Mouse (Mus musculus): ENCODE results near the gene Ctnna2. TPM values are rescaled to one million over a fixed set of nuclear protein-coding genes. Genes with fewer than 3 reads are reported as not detected.

The Ctnna2 gene
- total RNA-seq, 1 experiment: 0.22 TPM

DNA sequence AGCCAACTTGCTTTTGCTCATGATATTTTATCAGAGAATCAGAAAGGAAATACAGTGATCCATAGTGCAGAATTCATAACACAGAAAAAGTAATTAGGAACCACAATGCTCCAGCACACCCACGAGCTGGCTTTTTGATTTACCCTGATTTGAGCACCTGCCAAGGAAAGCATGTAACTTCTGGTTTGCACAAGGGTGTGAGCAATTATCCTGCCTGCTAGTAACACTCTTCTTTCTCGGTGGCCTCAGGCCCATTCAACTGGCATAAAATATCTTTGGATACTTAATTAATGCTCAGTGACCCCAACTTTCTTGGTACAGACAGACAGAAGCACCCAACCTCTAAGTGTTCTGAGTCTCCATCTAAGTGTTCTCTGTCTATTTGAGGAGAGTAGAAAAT, 794.6 kb downstream of the Ctnna2 start:
- no peak overlapping the region for H3K27ac ChIP-seq (ENCODE audit: insufficient read depth, low read depth, low read length, poor library complexity, severe bottlenecking)
- TF ChIP-seq HCFC1 (IDR thresholded peaks at IDR 0.05; ENCODE audit: borderline replicate concordance, insufficient read depth, low read length): no peak
- TF ChIP-seq ZNF384 (IDR thresholded peaks at IDR 0.05; ENCODE audit: low read depth, low read length): no peak
- TF ChIP-seq CHD2 (IDR thresholded peaks at IDR 0.05; ENCODE audit: low read depth, low read length): no peak
- no peak for TF ChIP-seq ZC3H11A (IDR thresholded peaks at IDR 0.05; ENCODE audit: borderline replicate concordance, low read depth, low read length)
- no peak for TF ChIP-seq MAFK (IDR thresholded peaks at IDR 0.05; ENCODE audit: insufficient read depth, low read depth, low read length)
- no peaks in the 10 kb centered on the region for H3K9me3 ChIP-seq (ENCODE audit: control insufficient read depth, insufficient read depth, low read depth, low read length)
- no peaks in the 10 kb centered on the region for H3K4me1 ChIP-seq (ENCODE audit: control insufficient read depth in 2 of 2, insufficient read depth in 2 of 2, low read length in 2 of 2, poor library complexity in 1 of 2)
- H3K4me3 ChIP-seq (ENCODE audit: insufficient read depth in 1 of 2, low read depth in 1 of 2, low read length in 2 of 2, poor library complexity in 1 of 2, severe bottlenecking in 1 of 2): no peak overlapping the region
- H3K36me3 ChIP-seq (ENCODE audit: control insufficient read depth, insufficient read depth, low read length, poor library complexity, severe bottlenecking): no peaks in the 10 kb centered on the region
- no peak overlapping the region for H3K9ac ChIP-seq (ENCODE audit: insufficient read depth, low read depth, low read length, poor library complexity, severe bottlenecking)
- no peak for DNase-seq (ENCODE audit: low read depth, low spot score)
- in situ Hi-C loops (cut with MboI; ENCODE audit: low sequenced_read_pairs in 2 of 2, unreplicated experiment in 2 of 2): no loop called here

DNA sequence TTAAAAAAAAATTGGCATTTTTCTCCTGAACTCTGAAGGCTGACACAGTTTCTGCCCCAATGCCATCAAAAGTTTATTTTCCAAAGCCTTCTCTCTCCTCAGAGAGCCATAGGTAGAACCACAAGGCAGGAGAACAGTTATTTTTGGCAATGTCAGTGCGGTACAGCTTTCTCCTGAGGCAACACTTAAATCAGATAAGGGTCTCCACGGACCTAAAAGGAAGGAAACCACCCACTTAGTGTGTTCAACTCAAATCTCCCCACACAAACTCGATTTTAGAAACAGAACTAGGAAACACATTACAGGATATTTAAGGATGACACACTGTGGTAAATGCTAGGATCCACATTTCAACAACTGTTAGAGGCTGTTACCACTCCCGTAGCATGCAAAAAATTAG, 803.7 kb downstream of the Ctnna2 start:
- no peak overlapping the region for H3K9ac ChIP-seq (ENCODE audit: insufficient read depth, low read depth, low read length, poor library complexity, severe bottlenecking)
- no peaks in the 10 kb centered on the region for H3K36me3 ChIP-seq (ENCODE audit: control insufficient read depth, insufficient read depth, low read length, poor library complexity, severe bottlenecking)
- DNase-seq (ENCODE audit: low read depth, low spot score): no peak
- H3K9me3 ChIP-seq (ENCODE audit: control insufficient read depth, insufficient read depth, low read depth, low read length): no peaks in the 10 kb centered on the region
- no peaks in the 10 kb centered on the region for H3K4me1 ChIP-seq (ENCODE audit: control insufficient read depth in 2 of 2, insufficient read depth in 2 of 2, low read length in 2 of 2, poor library complexity in 1 of 2)
- no peak overlapping the region for H3K27ac ChIP-seq (ENCODE audit: insufficient read depth, low read depth, low read length, poor library complexity, severe bottlenecking)
- no peak overlapping the region for H3K4me3 ChIP-seq (ENCODE audit: insufficient read depth in 1 of 2, low read depth in 1 of 2, low read length in 2 of 2, poor library complexity in 1 of 2, severe bottlenecking in 1 of 2)
- in situ Hi-C loops (cut with MboI; ENCODE audit: low sequenced_read_pairs in 2 of 2, unreplicated experiment in 2 of 2): no loop called here
- TF ChIP-seq CHD2 (IDR thresholded peaks at IDR 0.05; ENCODE audit: low read depth, low read length) (no peak), ZNF384 (IDR thresholded peaks at IDR 0.05; ENCODE audit: low read depth, low read length) (no peak), ZC3H11A (IDR thresholded peaks at IDR 0.05; ENCODE audit: borderline replicate concordance, low read depth, low read length) (no peak), HCFC1 (IDR thresholded peaks at IDR 0.05; ENCODE audit: borderline replicate concordance, insufficient read depth, low read length) (no peak), MAFK (IDR thresholded peaks at IDR 0.05; ENCODE audit: insufficient read depth, low read depth, low read length) (no peak)

DNA sequence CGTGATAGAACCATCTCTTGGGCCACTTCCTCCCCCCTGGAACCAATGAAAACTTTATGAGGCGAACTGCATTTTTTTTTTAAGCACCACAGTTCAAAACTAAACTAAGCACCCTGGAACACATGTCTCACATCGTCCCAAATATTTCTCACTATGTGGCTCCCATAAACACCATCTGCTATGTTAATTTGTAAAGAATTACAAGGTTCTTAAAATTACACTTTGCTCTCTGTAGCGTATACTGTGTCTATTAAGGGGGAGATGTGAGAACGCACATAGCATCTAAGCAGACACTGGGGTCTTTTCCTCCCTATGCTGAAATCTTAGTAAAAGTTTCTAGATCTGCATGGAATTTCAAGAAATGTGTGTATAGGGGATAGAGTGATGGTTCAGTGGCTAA, 822.5 kb downstream of the Ctnna2 start:
- H3K9me3 ChIP-seq (ENCODE audit: control insufficient read depth, insufficient read depth, low read depth, low read length): no peaks in the 10 kb centered on the region
- H3K4me1 ChIP-seq (ENCODE audit: control insufficient read depth in 2 of 2, insufficient read depth in 2 of 2, low read length in 2 of 2, poor library complexity in 1 of 2): no peaks in the 10 kb centered on the region
- no peak for TF ChIP-seq HCFC1 (IDR thresholded peaks at IDR 0.05; ENCODE audit: borderline replicate concordance, insufficient read depth, low read length)
- TF ChIP-seq ZNF384 (IDR thresholded peaks at IDR 0.05; ENCODE audit: low read depth, low read length): no peak
- no peak for TF ChIP-seq MAFK (IDR thresholded peaks at IDR 0.05; ENCODE audit: insufficient read depth, low read depth, low read length)
- no peak for TF ChIP-seq ZC3H11A (IDR thresholded peaks at IDR 0.05; ENCODE audit: borderline replicate concordance, low read depth, low read length)
- no peak for TF ChIP-seq CHD2 (IDR thresholded peaks at IDR 0.05; ENCODE audit: low read depth, low read length)
- no peak for DNase-seq (ENCODE audit: low read depth, low spot score)
- H3K27ac ChIP-seq (ENCODE audit: insufficient read depth, low read depth, low read length, poor library complexity, severe bottlenecking): no peak overlapping the region
- in situ Hi-C loops (cut with MboI; ENCODE audit: low sequenced_read_pairs in 2 of 2, unreplicated experiment in 2 of 2): no loop called here
- H3K4me3 ChIP-seq (ENCODE audit: insufficient read depth in 1 of 2, low read depth in 1 of 2, low read length in 2 of 2, poor library complexity in 1 of 2, severe bottlenecking in 1 of 2): no peak overlapping the region
- no peaks in the 10 kb centered on the region for H3K36me3 ChIP-seq (ENCODE audit: control insufficient read depth, insufficient read depth, low read length, poor library complexity, severe bottlenecking)
- no peak overlapping the region for H3K9ac ChIP-seq (ENCODE audit: insufficient read depth, low read depth, low read length, poor library complexity, severe bottlenecking)

DNA sequence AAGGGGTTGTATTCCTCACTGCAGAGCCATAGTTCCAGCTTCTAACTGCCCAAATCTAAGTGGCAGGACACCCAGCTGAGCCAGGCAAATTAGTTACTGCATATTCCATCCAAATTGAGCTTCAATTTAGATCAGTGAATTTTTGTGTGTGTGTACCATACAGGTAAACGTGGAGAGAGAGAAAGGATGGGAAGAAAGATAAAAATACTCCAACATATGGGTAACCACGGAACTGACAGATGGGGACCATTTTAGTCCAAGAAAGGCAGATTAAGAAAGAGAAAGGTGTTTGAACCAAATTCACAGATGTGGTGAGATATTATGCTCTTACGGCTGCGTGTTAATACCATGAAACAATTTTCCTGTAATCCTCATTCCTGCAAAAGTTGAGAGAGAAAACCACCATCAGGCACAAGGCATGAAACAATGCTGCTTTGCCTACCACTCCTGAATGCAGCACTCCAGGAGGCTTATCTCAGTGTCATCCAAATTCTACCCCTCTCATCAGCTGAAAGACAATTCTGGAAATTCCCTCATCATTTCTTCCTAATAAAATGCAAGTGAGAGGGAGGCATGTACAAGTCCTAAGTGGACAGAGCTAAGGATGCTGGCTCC, 840.1 kb downstream of the Ctnna2 start:
- H3K9ac ChIP-seq (ENCODE audit: insufficient read depth, low read depth, low read length, poor library complexity, severe bottlenecking): no peak overlapping the region
- H3K27ac ChIP-seq (ENCODE audit: insufficient read depth, low read depth, low read length, poor library complexity, severe bottlenecking): no peak overlapping the region
- no peak for DNase-seq (ENCODE audit: low read depth, low spot score)
- H3K9me3 ChIP-seq (ENCODE audit: control insufficient read depth, insufficient read depth, low read depth, low read length): no peaks in the 10 kb centered on the region
- in situ Hi-C loops (cut with MboI; ENCODE audit: low sequenced_read_pairs in 2 of 2, unreplicated experiment in 2 of 2): no loop called here
- H3K36me3 ChIP-seq (ENCODE audit: control insufficient read depth, insufficient read depth, low read length, poor library complexity, severe bottlenecking): no peaks in the 10 kb centered on the region
- H3K4me3 ChIP-seq (ENCODE audit: insufficient read depth in 1 of 2, low read depth in 1 of 2, low read length in 2 of 2, poor library complexity in 1 of 2, severe bottlenecking in 1 of 2): no peak overlapping the region
- no peak for TF ChIP-seq ZNF384 (IDR thresholded peaks at IDR 0.05; ENCODE audit: low read depth, low read length)
- no peak for TF ChIP-seq MAFK (IDR thresholded peaks at IDR 0.05; ENCODE audit: insufficient read depth, low read depth, low read length)
- TF ChIP-seq ZC3H11A (IDR thresholded peaks at IDR 0.05; ENCODE audit: borderline replicate concordance, low read depth, low read length): no peak
- TF ChIP-seq HCFC1 (IDR thresholded peaks at IDR 0.05; ENCODE audit: borderline replicate concordance, insufficient read depth, low read length): no peak
- no peak for TF ChIP-seq CHD2 (IDR thresholded peaks at IDR 0.05; ENCODE audit: low read depth, low read length)
- no peaks in the 10 kb centered on the region for H3K4me1 ChIP-seq (ENCODE audit: control insufficient read depth in 2 of 2, insufficient read depth in 2 of 2, low read length in 2 of 2, poor library complexity in 1 of 2)

Measured in ES-E14 (cell line).